Mouse (Mus musculus): Measurements from ENCODE around the gene Zfp644.

DNA sequence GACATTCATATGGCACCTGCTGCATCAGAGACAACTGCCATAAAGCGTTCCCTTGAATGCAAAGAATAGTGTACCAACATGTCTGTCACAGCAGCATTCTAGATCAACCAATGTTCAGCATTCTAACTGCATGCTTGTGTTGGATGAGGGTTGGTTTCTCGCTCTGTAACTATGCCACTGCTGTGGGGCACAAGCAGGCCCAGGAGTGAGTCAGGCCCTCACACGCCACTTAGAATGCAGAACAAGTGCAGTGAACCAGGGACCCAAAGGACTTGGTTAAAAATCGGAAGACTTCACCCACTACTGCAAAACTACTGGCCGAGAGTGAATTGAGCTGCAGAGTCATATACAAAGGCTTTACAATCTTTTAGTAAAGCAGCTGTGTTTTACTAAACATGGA, 74.9 kb downstream of the Zfp644 start:
- TF ChIP-seq CTCF (IDR thresholded peaks at IDR 0.05; ENCODE audit: low read depth) (no peak), EP300 (IDR thresholded peaks at IDR 0.05; ENCODE audit: low read depth) (no peak)

Data from heart, postnatal 0 days (tissue).